Comparison of ENCODE assay signal across 8 mouse cellular contexts in the genomic region with DNA sequence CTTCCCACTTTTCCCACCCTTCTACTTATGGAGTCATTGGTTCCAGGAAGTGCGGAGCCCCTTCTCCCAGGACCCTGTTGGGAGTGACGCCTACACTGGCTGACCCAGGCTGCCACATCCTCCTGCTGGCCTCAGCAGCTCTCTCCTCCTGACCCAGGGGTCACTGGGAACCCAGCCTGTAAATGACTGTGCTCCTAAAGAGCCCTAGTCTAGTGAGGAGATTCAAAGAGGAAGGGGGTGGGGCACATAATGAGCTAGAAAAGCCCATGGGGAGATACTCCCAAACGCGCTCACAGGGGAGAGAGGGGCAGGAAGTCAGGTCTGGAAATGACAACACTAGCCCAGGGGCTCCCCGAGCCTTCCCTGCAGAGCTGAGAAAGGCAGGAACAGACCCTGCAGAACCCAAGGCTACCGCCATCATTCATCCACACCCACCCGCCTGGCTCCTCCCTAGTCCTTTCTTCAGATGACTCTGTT. TPM values are rescaled to one million over a fixed set of nuclear protein-coding genes. Genes with fewer than 3 reads are reported as not detected.
A peak's percentile ranks its signal among the peaks of the same experiment; 100 is the strongest.
DNase-seq lines count a peak whose midpoint lies in the region; ATAC-seq and TF ChIP-seq lines count a peak whose summit lies in the region.

No protein-coding gene starts in this region.

- H3K4me2 ChIP-seq in forebrain, postnatal 0 days (ENCODE audit: low read depth), result peak overlapping the region; percentile 13; the same call in 1 of the 2 replicates
- H3K4me2 ChIP-seq in hindbrain, embryonic 14.5 days (replicated peaks), result peak overlapping the region; percentile 37
- peak overlapping the region; percentile 28 for H3K4me2 ChIP-seq in midbrain, embryonic 15.5 days

- TF ChIP-seq CTCF in bone marrow macrophage, adult 2 months (IDR thresholded peaks at IDR 0.05; ENCODE audit: low read depth, low read length), result no peak
- no peak for TF ChIP-seq CTCF in forebrain, postnatal 0 days (IDR thresholded peaks at IDR 0.05; ENCODE audit: low read depth)
- TF ChIP-seq CTCF in left cerebral cortex, adult 2 months (IDR thresholded peaks at IDR 0.05), result no peak

- no peaks in the 10 kb centered on the region for H3K27me3 ChIP-seq in forebrain, postnatal 0 days (ENCODE audit: insufficient read depth, low read length)
- no peaks in the 10 kb centered on the region for H3K27me3 ChIP-seq in hindbrain, embryonic 14.5 days (ENCODE audit: control insufficient read depth, insufficient read depth, low read length)
- H3K27me3 ChIP-seq in midbrain, embryonic 15.5 days (replicated peaks), result no peaks in the 10 kb centered on the region

- 25% methylated on average over 7 of the region's 7 CpGs for WGBS in forebrain, postnatal 0 days
- 13% methylated on average over 7 of the region's 7 CpGs for WGBS in hindbrain, embryonic 14.5 days
- WGBS in midbrain, embryonic 15.5 days, result 17% methylated on average over 7 of the region's 7 CpGs

- 0 out of 2 replicates have a peak overlapping the region, but pooled peaks have one; percentile 2 for H3K9ac ChIP-seq in forebrain, postnatal 0 days
- peak overlapping the region; percentile 42 for H3K9ac ChIP-seq in hindbrain, embryonic 14.5 days
- H3K9ac ChIP-seq in midbrain, embryonic 15.5 days, result 0 out of 2 replicates have a peak overlapping the region, but pooled peaks have one; percentile 10

- H3K4me1 ChIP-seq in bone marrow macrophage, adult 2 months (ENCODE audit: control insufficient read depth, insufficient read depth, low read length), result peaks cover 47% of the 10 kb centered on the region
- H3K4me1 ChIP-seq in forebrain, postnatal 0 days (ENCODE audit: insufficient read depth), result peaks cover 3% of the 10 kb centered on the region; the same call in 1 of the 2 replicates
- peaks cover 43% of the 10 kb centered on the region for H3K4me1 ChIP-seq in hindbrain, embryonic 14.5 days (replicated peaks; ENCODE audit: control insufficient read depth, insufficient read depth, low read length)
- H3K4me1 ChIP-seq in midbrain, embryonic 15.5 days, result peaks cover 49% of the 10 kb centered on the region

- no peaks in the 10 kb centered on the region for H3K9me3 ChIP-seq in forebrain, postnatal 0 days (ENCODE audit: low read length)
- no peaks in the 10 kb centered on the region for H3K9me3 ChIP-seq in hindbrain, embryonic 14.5 days (ENCODE audit: control insufficient read depth, low read length)
- no peaks in the 10 kb centered on the region for H3K9me3 ChIP-seq in midbrain, embryonic 15.5 days

- intact Hi-C loops in left cerebral cortex, adult 2 months (cut with DNase I), result no loop called here

- H3K4me3 ChIP-seq in bone marrow macrophage, adult 2 months (ENCODE audit: insufficient read depth, low read length), result no peak overlapping the region
- no peak overlapping the region for H3K4me3 ChIP-seq in forebrain, postnatal 0 days (ENCODE audit: low read depth, low read length)
- no peak overlapping the region; the same call in 1 of the 2 replicates for H3K4me3 ChIP-seq in hindbrain, embryonic 14.5 days (replicated peaks; ENCODE audit: low read length)
- no peak overlapping the region for H3K4me3 ChIP-seq in midbrain, embryonic 15.5 days
- no peak overlapping the region for H3K4me3 ChIP-seq in left cerebral cortex, adult 2 months

- ATAC-seq in forebrain, postnatal 0 days, result peak; percentile 42; the same call in 1 of the 2 replicates
- peak; percentile 54; the same call in 1 of the 2 replicates for ATAC-seq in hindbrain, embryonic 14.5 days (ENCODE audit: low FRiP score)
- no peak for ATAC-seq in midbrain, embryonic 15.5 days (replicated peaks)
- no peak for ATAC-seq in monocyte, adult 5-6 weeks (replicated peaks; ENCODE audit: insufficient number of reproducible peaks, low FRiP score, low TSS enrichment, poor library complexity, severe bottlenecking)

- TF ChIP-seq POLR2A in bone marrow macrophage, adult 2 months (IDR thresholded peaks at IDR 0.05; ENCODE audit: borderline replicate concordance, low read depth, low read length), result no peak

- DNase-seq in forebrain, postnatal 0 days, result no peak
- no peak for DNase-seq in hindbrain, embryonic 14.5 days (ENCODE audit: low spot score)
- peak; percentile 32 for DNase-seq in liver
- no peak for DNase-seq in left cerebral cortex, adult 2 months (ENCODE audit: extremely low spot score in 1 of 2, low spot score in 2 of 2)
- DNase-seq in B cell, adult 2 months, result no peak

- H3K27ac ChIP-seq in bone marrow macrophage, adult 2 months (ENCODE audit: insufficient read depth, low read depth, low read length), result 0 out of 2 replicates have a peak overlapping the region, but pooled peaks have one; percentile 6
- H3K27ac ChIP-seq in forebrain, postnatal 0 days (ENCODE audit: low read depth, low read length), result no peak overlapping the region
- peak overlapping the region; percentile 66 for H3K27ac ChIP-seq in hindbrain, embryonic 14.5 days
- peak overlapping the region; percentile 35; the same call in 1 of the 2 replicates for H3K27ac ChIP-seq in midbrain, embryonic 15.5 days
- H3K27ac ChIP-seq in left cerebral cortex, adult 2 months, result no peak overlapping the region

- no peaks in the 10 kb centered on the region for H3K36me3 ChIP-seq in forebrain, postnatal 0 days (ENCODE audit: insufficient read depth)
- H3K36me3 ChIP-seq in hindbrain, embryonic 14.5 days (replicated peaks; ENCODE audit: control insufficient read depth, insufficient read depth), result no peaks in the 10 kb centered on the region
- H3K36me3 ChIP-seq in midbrain, embryonic 15.5 days (replicated peaks), result no peaks in the 10 kb centered on the region

RNA-seq across cellular contexts. Expression of a gene that starts 17.9 kb away (rescaled TPM):
- 4.3 and 5.0 TPM in 2 replicates for polyA plus RNA-seq in bone marrow macrophage, adult 2 months (2012; ENCODE audit: insufficient read depth, insufficient read length, missing spikeins)
- 11.2 and 13.7 TPM in 2 replicates for total RNA-seq in forebrain, postnatal 0 days (2014; rRNA removed)
- polyA plus RNA-seq in forebrain, postnatal 0 days (2015; fragmentation: Nextera tagmentation; extraction: Ambion mirVana), result 5.4 and 8.2 TPM in 2 replicates
- polyA plus RNA-seq in hindbrain, embryonic 14.5 days (2014; fragmentation: Nextera tagmentation; extraction: Ambion mirVana), result 19.1 and 21.8 TPM in 2 replicates
- polyA plus RNA-seq in midbrain, embryonic 15.5 days (2015; fragmentation: Nextera tagmentation; extraction: Ambion mirVana), result 21.0 and 21.2 TPM in 2 replicates
- 0.43 to 0.58 TPM in 2 of 3 replicates, not detected in the other for total RNA-seq in monocyte, adult 5-6 weeks (2017)
- total RNA-seq in left cerebral cortex, adult 2 months (2021), result 10 to 100 TPM; 23.2 to 25.3 TPM

RNA-seq across cellular contexts. Expression of a gene that starts 34.0 kb away (rescaled TPM):
- polyA plus RNA-seq in bone marrow macrophage, adult 2 months (2012; ENCODE audit: insufficient read depth, insufficient read length, missing spikeins), result 17.1 and 21.2 TPM in 2 replicates
- total RNA-seq in forebrain, postnatal 0 days (2014; rRNA removed), result 17.6 and 21.9 TPM in 2 replicates
- 34.5 and 40.3 TPM in 2 replicates for polyA plus RNA-seq in forebrain, postnatal 0 days (2015; fragmentation: Nextera tagmentation; extraction: Ambion mirVana)
- 37.5 and 38.0 TPM in 2 replicates for polyA plus RNA-seq in hindbrain, embryonic 14.5 days (2014; fragmentation: Nextera tagmentation; extraction: Ambion mirVana)
- 46.3 and 53.6 TPM in 2 replicates for polyA plus RNA-seq in midbrain, embryonic 15.5 days (2015; fragmentation: Nextera tagmentation; extraction: Ambion mirVana)
- total RNA-seq in monocyte, adult 5-6 weeks (2017), result 16.8 to 27.2 TPM (median 19.6 TPM) in 3 replicates
- total RNA-seq in left cerebral cortex, adult 2 months (2021), result 10 to 100 TPM; 26.6 to 29.1 TPM

RNA-seq across cellular contexts. Expression of a gene that starts 45.8 kb away (rescaled TPM):
- not detected in 2 replicates for polyA plus RNA-seq in bone marrow macrophage, adult 2 months (2012; ENCODE audit: insufficient read depth, insufficient read length, missing spikeins)
- total RNA-seq in forebrain, postnatal 0 days (2014; rRNA removed), result not detected in 2 replicates
- 0.53 and 1.8 TPM in 2 replicates for polyA plus RNA-seq in forebrain, postnatal 0 days (2015; fragmentation: Nextera tagmentation; extraction: Ambion mirVana)
- polyA plus RNA-seq in hindbrain, embryonic 14.5 days (2014; fragmentation: Nextera tagmentation; extraction: Ambion mirVana), result 1.9 TPM in 1 of 2 replicates, not detected in the other
- 0.88 and 2.6 TPM in 2 replicates for polyA plus RNA-seq in midbrain, embryonic 15.5 days (2015; fragmentation: Nextera tagmentation; extraction: Ambion mirVana)
- total RNA-seq in monocyte, adult 5-6 weeks (2017), result 1.5 TPM in 1 of 3 replicates, not detected in the others
- under 1 TPM in 1 of 2 experiments, not detected in 1; 0.79 TPM for total RNA-seq in left cerebral cortex, adult 2 months (2021)

RNA-seq across cellular contexts. Expression of a gene that starts 52.7 kb away (rescaled TPM):
- 68.1 and 70.5 TPM in 2 replicates for polyA plus RNA-seq in bone marrow macrophage, adult 2 months (2012; ENCODE audit: insufficient read depth, insufficient read length, missing spikeins)
- 220 and 285 TPM in 2 replicates for total RNA-seq in forebrain, postnatal 0 days (2014; rRNA removed)
- polyA plus RNA-seq in forebrain, postnatal 0 days (2015; fragmentation: Nextera tagmentation; extraction: Ambion mirVana), result 500 and 654 TPM in 2 replicates
- polyA plus RNA-seq in hindbrain, embryonic 14.5 days (2014; fragmentation: Nextera tagmentation; extraction: Ambion mirVana), result 525 and 566 TPM in 2 replicates
- polyA plus RNA-seq in midbrain, embryonic 15.5 days (2015; fragmentation: Nextera tagmentation; extraction: Ambion mirVana), result 389 and 418 TPM in 2 replicates
- total RNA-seq in monocyte, adult 5-6 weeks (2017), result 28.3 to 82.2 TPM (median 35.8 TPM) in 3 replicates
- 100 to 1,000 TPM; 162 to 183 TPM for total RNA-seq in left cerebral cortex, adult 2 months (2021)

Comparison
In these comparisons a context has a peak if more than half of its experiments do, and no peak if none do; other contexts are left out.
1. H3K27ac ChIP-seq: peak in bone marrow macrophage, adult 2 months (single experiment), hindbrain, embryonic 14.5 days (single experiment) and midbrain, embryonic 15.5 days (single experiment); none in forebrain, postnatal 0 days (single experiment) and left cerebral cortex, adult 2 months (single experiment).
2. ATAC-seq: peak in forebrain, postnatal 0 days (single experiment) and hindbrain, embryonic 14.5 days (single experiment); none in midbrain, embryonic 15.5 days (single experiment) and monocyte, adult 5-6 weeks (single experiment).
3. Peak in every context shown above with its lines, with median percentiles within 50 percentile points of each other: H3K4me2 ChIP-seq and H3K9ac ChIP-seq.